Mouse (Mus musculus): Measurements from ENCODE around the gene Trappc5. TPM values are rescaled to one million over a fixed set of nuclear protein-coding genes. Genes with fewer than 3 reads are reported as not detected.

Trappc5 gene
- total and polyA plus RNA-seq, 3 experiments = 15.5 to 22.3 (median 20.2) TPM

DNA sequence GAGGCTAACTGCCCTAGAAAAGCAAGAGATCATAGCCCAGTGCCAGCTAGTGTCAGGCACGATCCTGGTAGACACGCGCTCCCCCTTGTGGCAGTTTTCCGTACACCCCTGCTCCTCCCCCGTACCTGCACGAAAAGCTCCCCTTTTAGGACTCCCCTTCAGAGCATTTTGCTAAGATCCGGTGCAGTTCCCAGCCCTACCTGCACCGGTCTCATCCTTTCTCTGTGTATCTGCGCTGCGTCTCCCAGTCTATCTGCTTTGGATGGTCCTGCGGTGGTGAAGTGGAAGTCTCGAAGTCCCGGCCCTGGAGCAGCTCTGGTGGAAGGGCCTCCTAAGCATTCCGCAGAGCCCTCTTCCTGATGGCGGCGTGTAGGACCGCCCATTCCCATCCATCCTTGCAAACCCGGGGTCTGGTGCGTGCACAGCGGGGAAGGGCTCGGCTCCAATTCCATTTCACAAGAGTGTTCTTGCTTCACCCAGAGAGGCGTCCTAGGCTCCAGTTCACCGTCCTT is 4.1 kb upstream of the Trappc5 start, which contains the start of gene Fcor:
Gene Fcor, minus strand, starts transcription at position 383 of the 512 bp plus-strand sequence.
- peaks cover 8% of the 10 kb centered on the region for H3K27me3 ChIP-seq (ENCODE audit: insufficient read depth, low read length)
- no peaks in the 10 kb centered on the region for H3K36me3 ChIP-seq (replicated peaks)
- TF ChIP-seq TAL1 (conservative IDR thresholded peaks at IDR 0.05; ENCODE audit: low read depth, low read length) (no peak), CTCF (IDR thresholded peaks at IDR 0.05; ENCODE audit: low read depth, low read length) (peak; percentile 80)
- H3K9me3 ChIP-seq (replicated peaks) = no peaks in the 10 kb centered on the region
- DNase-seq (ENCODE audit: low spot score) = peak; percentile 65
- peak within 1 kb of the TSS; percentile 56 for H3K4me3 ChIP-seq (ENCODE audit: low read depth, low read length)
- ATAC-seq (ENCODE audit: extremely low read depth, insufficient number of reproducible peaks, low FRiP score, poor library complexity, severe bottlenecking) = peak; percentile 63
- peaks cover 29% of the 10 kb centered on the region for H3K4me1 ChIP-seq (ENCODE audit: insufficient read depth, low read depth, low read length)

DNA sequence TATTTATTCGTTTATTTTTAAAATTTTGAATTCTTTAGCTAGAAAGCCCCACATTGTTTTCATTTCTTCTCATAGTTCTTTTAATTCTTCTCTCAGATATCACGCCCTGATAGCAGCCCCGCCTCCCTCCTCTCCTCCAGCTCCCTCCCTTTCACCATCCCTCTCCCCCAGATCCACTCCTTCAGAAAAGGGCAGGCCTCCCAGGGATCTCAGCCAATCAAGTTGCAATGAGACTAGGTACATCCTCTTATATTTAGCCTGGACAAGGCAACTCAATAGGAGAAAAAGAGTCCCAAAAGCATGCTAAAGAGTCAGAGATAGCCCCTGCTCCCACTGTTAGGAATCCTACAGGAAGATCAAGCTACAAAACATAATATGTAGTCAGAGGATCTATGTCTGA is 1.4 kb upstream of the Trappc5 start:
- Histone ChIP-seq H3K27me3 (ENCODE audit: insufficient read depth, low read length) (peaks cover 4% of the 10 kb centered on the region), H3K4me3 (ENCODE audit: low read depth, low read length) (no peak overlapping the region), H3K4me1 (ENCODE audit: insufficient read depth, low read depth, low read length) (peaks cover 48% of the 10 kb centered on the region), H3K9me3 (replicated peaks) (no peaks in the 10 kb centered on the region), H3K36me3 (replicated peaks) (peaks cover 15% of the 10 kb centered on the region)
- TF ChIP-seq CTCF (IDR thresholded peaks at IDR 0.05; ENCODE audit: low read depth, low read length) (no peak), POLR2AphosphoS5 (IDR thresholded peaks at IDR 0.05; ENCODE audit: insufficient replicate concordance, low read depth, low read length) (no peak), GATA2 (IDR thresholded peaks at IDR 0.05; ENCODE audit: borderline replicate concordance, low read depth, low read length) (no peak), GATA1 (IDR thresholded peaks at IDR 0.05; ENCODE audit: borderline replicate concordance, low read length) (no peak)
- ATAC-seq (ENCODE audit: extremely low read depth, insufficient number of reproducible peaks, low FRiP score, poor library complexity, severe bottlenecking) (no peak), DNase-seq (ENCODE audit: low spot score) (no peak)

DNA sequence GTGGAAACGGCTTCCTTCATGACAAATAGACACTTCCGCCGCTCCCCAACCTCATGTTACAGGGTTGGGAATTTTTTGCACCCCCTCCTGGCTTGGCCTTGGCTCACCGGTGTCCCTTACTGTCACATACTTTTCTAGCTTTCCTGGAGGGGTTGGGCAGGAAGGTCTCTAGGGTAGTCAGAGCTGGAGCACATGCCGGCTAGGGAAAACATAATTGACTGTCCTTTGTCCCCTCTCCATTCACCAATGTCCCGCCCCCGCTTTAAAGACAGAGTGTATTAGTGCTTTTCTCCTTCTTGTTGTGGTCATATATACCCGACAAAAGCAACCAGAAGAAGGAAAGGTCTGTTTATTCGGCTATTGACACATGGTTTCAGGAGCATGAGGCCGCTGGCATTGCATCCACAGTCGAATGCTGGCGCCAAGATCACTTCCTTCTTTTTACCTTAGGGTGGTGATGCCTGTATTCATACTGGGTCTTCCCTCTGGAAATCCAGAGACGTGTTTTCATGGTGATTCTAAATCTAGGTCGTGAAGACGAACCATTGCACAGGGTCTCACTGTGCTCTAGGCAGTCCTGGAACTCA is 987 bp downstream of the Trappc5 start:
- H3K4me1 ChIP-seq (ENCODE audit: insufficient read depth, low read depth, low read length) = peaks cover 43% of the 10 kb centered on the region
- H3K9me3 ChIP-seq (replicated peaks) = no peaks in the 10 kb centered on the region
- H3K36me3 ChIP-seq (replicated peaks) = peaks cover 39% of the 10 kb centered on the region
- no peak for ATAC-seq (ENCODE audit: extremely low read depth, insufficient number of reproducible peaks, low FRiP score, poor library complexity, severe bottlenecking)
- H3K27me3 ChIP-seq (ENCODE audit: insufficient read depth, low read length) = peaks cover 4% of the 10 kb centered on the region
- DNase-seq (ENCODE audit: low spot score) = peak; percentile 35
- H3K4me3 ChIP-seq (ENCODE audit: low read depth, low read length) = peak overlapping the region; percentile 78
- TF ChIP-seq GATA2 (IDR thresholded peaks at IDR 0.05; ENCODE audit: borderline replicate concordance, low read depth, low read length) = no peak

DNA sequence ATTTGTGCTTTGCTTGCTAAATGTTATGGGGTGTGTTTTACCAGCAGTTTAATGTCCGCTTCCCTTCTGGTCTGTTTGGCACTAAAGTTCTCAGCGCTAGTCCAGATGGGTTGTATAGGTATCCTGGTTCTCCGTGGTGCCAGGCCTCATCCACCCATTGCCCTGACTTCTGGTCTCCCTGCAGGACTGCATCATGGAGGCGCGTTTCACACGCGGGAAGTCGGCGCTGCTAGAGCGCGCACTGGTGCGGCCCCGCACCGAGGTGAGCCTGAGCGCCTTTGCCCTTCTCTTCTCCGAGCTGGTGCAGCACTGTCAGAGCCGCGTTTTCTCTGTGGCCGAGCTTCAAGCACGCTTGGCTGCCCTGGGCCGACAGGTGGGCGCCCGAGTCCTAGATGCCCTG is 2.7 kb downstream of the Trappc5 start:
- DNase-seq (ENCODE audit: low spot score) (no peak), ATAC-seq (ENCODE audit: extremely low read depth, insufficient number of reproducible peaks, low FRiP score, poor library complexity, severe bottlenecking) (no peak)
- peak overlapping the region; percentile 31; the same call in 1 of the 2 replicates for H3K4me3 ChIP-seq (ENCODE audit: low read depth, low read length)
- peaks cover 39% of the 10 kb centered on the region for H3K4me1 ChIP-seq (ENCODE audit: insufficient read depth, low read depth, low read length)
- TF ChIP-seq TAL1 (conservative IDR thresholded peaks at IDR 0.05; ENCODE audit: low read depth, low read length) (no peak), POLR2AphosphoS5 (IDR thresholded peaks at IDR 0.05; ENCODE audit: insufficient replicate concordance, low read depth, low read length) (no peak), CTCF (IDR thresholded peaks at IDR 0.05; ENCODE audit: low read depth, low read length) (no peak), GATA1 (IDR thresholded peaks at IDR 0.05; ENCODE audit: borderline replicate concordance, low read length) (no peak), GATA2 (IDR thresholded peaks at IDR 0.05; ENCODE audit: borderline replicate concordance, low read depth, low read length) (no peak)
- H3K36me3 ChIP-seq (replicated peaks) = peaks cover 56% of the 10 kb centered on the region
- no peaks in the 10 kb centered on the region for H3K9me3 ChIP-seq (replicated peaks)
- no peaks in the 10 kb centered on the region for H3K27me3 ChIP-seq (ENCODE audit: insufficient read depth, low read length)

GRCm38 (mm10) chr8:3679236-3679635 is 3.1 kb downstream of the Trappc5 start:
- DNase-seq (ENCODE audit: low spot score) (no peak), ATAC-seq (ENCODE audit: extremely low read depth, insufficient number of reproducible peaks, low FRiP score, poor library complexity, severe bottlenecking) (no peak)
- Histone ChIP-seq H3K4me3 (ENCODE audit: low read depth, low read length) (peak overlapping the region; percentile 31; the same call in 1 of the 2 replicates), H3K36me3 (replicated peaks) (peaks cover 56% of the 10 kb centered on the region), H3K27me3 (ENCODE audit: insufficient read depth, low read length) (no peaks in the 10 kb centered on the region), H3K9me3 (replicated peaks) (no peaks in the 10 kb centered on the region), H3K4me1 (ENCODE audit: insufficient read depth, low read depth, low read length) (peaks cover 38% of the 10 kb centered on the region)
- TF ChIP-seq GATA1 (IDR thresholded peaks at IDR 0.05; ENCODE audit: borderline replicate concordance, low read length) (no peak), CTCF (IDR thresholded peaks at IDR 0.05; ENCODE audit: low read depth, low read length) (no peak), GATA2 (IDR thresholded peaks at IDR 0.05; ENCODE audit: borderline replicate concordance, low read depth, low read length) (no peak), TAL1 (conservative IDR thresholded peaks at IDR 0.05; ENCODE audit: low read depth, low read length) (no peak), POLR2AphosphoS5 (IDR thresholded peaks at IDR 0.05; ENCODE audit: insufficient replicate concordance, low read depth, low read length) (no peak)

DNA sequence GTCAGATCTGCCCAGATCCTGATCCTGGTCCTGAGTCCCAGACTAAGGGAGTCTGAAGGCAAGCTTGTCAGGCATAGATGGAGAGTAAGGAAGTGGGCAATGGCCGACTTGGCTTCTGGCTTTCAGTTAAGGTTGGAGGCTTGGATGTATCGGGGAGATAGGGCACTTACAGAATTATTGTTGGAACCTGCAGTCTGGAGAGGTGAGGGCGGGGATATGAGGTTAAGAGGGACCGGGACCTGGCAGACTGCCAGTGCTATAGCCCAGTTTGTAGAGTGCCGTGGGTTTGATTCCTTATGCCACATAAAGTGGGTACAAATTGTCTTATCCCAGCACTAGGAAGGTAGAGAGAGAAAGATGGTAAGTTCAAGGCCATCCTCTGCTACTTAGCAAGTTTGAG is 3.6 kb downstream of the Trappc5 start:
- TF ChIP-seq POLR2AphosphoS5 (IDR thresholded peaks at IDR 0.05; ENCODE audit: insufficient replicate concordance, low read depth, low read length) (no peak), GATA2 (IDR thresholded peaks at IDR 0.05; ENCODE audit: borderline replicate concordance, low read depth, low read length) (no peak), CTCF (IDR thresholded peaks at IDR 0.05; ENCODE audit: low read depth, low read length) (no peak), TAL1 (conservative IDR thresholded peaks at IDR 0.05; ENCODE audit: low read depth, low read length) (no peak), GATA1 (IDR thresholded peaks at IDR 0.05; ENCODE audit: borderline replicate concordance, low read length) (no peak)
- ATAC-seq (ENCODE audit: extremely low read depth, insufficient number of reproducible peaks, low FRiP score, poor library complexity, severe bottlenecking) (no peak), DNase-seq (ENCODE audit: low spot score) (no peak)
- Histone ChIP-seq H3K4me3 (ENCODE audit: low read depth, low read length) (no peak overlapping the region), H3K27me3 (ENCODE audit: insufficient read depth, low read length) (no peaks in the 10 kb centered on the region), H3K36me3 (replicated peaks) (peaks cover 56% of the 10 kb centered on the region), H3K4me1 (ENCODE audit: insufficient read depth, low read depth, low read length) (peaks cover 35% of the 10 kb centered on the region), H3K9me3 (replicated peaks) (no peaks in the 10 kb centered on the region)

Data from G1E (cell line).